Mouse (Mus musculus) layer of hippocampus, adult 8-10 months (tissue): ENCODE measurements around the gene Parva. TPM values are rescaled to one million over a fixed set of nuclear protein-coding genes. Genes with fewer than 3 reads are reported as not detected.

Source experiments
- DNase-seq, 2 experiments: peaks; one replicate each; pipeline ENCODE4 v3.0.0; 2022; ENCODE audit warnings: low spot score in 2 of 2
- total RNA-seq, 4 experiments: library from RNA; stranded (reverse); gene quantifications; 2 replicates each; pipeline ENCODE4 v1.2.4; 2022

Parva gene
- 10 to 100 TPM; 46.5 to 50.9 (median 50.4) TPM for total RNA-seq

GRCm38 (mm10) chr7:112427357-112428157, at the start of gene Parva:
Parva (plus strand) TSS chr7:112427505.
- DNase-seq = peak; percentile 21 to 40

DNA sequence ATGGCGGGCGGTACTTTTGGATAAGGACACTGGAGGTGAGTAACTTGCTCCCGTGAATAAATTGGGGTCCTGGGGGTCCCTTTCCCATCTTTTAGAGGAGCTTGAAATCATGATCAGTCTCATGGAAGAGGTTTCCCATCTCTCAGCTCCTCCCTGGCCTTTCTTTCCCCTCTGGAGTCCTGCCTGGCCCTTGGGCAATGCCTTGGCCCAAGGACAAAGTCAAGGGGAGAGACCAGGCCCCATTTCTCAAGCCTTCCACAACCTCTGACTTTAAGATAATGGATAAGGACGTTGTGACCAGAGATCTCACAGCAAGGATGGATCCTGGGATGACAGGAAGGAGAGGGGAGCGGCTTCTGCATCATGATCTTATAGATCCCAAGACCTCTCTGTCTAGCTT, 49.2 kb upstream of the Parva start:
- DNase-seq = no peak

GRCm38 (mm10) chr7:112378476-112378875, 48.8 kb upstream of the Parva start:
- DNase-seq = peak; percentile 56 to 62

DNA sequence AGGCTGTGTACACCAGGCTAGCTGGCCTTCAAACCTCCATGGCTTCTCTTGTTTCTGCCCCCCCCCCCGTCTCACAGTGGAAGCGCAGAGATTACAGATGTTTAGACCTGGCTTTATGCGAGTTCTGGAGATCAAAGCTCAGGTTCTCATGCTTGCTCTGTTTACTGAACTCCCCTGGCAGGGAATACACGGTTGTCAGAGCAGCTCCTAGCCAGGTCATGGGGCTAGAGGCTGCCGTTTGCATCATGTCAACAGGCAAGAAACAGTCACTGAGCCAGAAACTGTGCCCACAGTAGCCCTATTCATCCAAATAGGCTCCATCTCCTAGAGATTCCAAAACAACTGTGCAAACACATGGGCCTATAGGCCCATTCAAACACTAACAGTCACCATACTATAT, 40.8 kb upstream of the Parva start:
- no peak for DNase-seq

GRCm38 (mm10) chr7:112387876-112388275, 39.4 kb upstream of the Parva start:
- no peak for DNase-seq

- DNase-seq = no peak
These were observed 38.9 kb upstream of the Parva start for GRCm38 (mm10) chr7:112388363-112388875.

DNA sequence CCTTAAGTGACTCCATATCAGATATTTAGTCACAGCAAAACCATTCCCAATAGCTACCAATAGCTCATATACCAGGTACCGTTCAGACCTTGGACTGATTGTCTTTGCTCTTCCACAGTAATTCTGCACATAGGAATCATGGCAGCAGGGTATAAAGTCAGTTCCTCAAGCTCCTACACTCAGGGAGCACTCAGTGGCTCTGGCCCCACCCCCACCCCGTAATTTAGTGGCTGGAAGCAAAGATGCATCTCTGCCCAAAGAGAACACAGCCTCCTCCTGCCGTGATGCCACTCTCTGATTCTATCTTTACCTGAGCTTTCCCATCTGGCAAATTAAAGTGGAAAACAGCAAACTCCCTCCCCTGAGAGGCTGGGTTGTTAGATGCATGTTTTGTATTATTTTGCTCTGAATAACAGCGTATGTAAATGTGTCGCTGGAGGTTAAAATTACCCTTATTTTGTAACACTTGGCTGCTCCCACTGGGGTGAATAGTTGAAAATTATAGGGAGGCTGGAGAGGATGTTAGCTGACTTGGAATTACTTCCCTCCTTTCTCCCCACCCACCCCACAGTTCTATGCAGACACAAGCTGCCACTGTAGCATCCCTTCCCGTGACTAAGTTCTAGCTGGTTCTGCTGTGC, 37.6 kb upstream of the Parva start:
- no peak for DNase-seq

DNA sequence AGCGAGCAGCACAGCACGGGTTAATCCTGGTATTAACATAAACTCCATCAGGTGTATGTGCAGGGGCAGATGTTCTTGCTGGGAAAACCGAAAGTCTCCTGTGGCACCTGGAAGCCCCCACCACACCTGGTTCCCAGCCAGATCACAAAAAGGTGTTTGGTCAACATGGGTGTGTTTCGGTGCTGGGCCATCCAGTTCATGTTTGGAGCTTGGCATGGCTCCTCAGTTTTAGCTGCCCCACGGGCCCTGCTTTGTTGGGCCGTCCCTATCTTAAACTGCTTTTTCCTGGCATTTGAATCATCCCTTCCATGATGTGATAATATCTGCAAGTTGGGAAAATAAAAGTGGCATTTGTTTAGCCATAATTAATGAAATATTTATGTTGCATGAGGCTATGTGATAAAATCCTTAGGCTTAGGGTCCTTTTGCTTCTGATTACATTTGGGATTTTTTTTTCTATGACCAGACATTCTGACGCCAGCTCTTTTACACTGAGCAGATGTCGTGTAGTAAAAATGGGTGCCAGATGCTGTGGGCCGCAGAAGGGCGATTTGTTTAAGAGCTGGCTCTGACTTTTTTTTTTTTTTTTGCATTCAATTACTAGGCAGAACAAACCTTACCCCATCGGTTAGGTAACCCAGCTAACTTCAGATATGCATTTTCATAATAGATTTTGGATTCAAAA, 36.9 kb upstream of the Parva start:
- no peak for DNase-seq

DNA sequence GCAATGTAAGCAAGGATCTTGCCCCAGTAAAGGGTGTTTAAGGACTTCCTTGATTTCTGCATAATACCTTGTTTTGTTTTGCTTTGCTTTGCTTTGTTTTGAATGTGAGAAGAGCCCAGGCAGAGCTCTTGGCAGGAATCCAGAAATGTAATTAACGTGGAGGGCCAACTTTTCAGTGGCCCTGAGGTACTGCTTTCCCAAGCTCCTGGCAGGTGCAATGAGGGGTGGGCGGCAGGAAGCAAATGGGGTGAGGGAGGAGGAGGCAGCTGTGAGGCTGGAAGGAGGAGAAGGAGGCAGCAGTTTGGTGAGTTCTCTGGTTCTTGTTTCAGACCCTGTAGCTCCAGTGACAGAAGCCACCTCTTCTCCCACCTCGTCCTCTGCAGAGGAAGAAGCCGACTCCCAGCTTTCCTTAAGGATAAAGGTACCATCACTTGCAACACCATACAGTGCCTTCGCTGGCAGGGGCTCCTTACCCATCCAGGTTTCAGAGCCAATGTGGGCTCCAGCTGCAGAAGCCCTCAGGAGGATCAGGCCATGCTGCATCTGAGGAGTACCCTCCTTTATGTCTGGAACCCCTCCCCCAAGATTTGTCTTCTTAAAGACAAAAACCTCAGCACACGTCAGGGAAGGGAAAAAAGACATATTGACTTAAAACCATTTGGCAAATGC, 36.2 kb upstream of the Parva start:
- DNase-seq = no peak

DNA sequence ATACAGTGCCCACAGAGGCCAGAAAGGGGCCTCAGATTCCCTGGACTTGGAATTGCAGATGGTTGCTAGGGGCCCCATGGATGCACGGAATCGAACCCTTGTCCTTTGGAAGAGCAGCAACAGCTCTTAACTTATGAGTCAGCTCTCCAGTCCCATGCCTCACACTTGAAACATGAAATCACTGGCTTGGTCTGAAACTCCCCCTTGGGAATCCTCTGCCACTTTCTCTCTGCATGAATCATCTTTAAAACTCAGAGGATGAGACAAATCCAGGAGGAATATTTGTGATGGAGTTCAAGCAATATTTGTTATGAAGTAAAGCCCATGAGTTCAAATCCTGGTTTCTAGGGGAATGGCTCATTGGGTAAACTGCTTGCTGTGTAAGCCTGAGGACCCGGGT, 29.5 kb upstream of the Parva start:
- no peak for DNase-seq

GRCm38 (mm10) chr7:112399425-112400170, 27.7 kb upstream of the Parva start:
- no peak for DNase-seq

- peak; percentile 43 to 72 for DNase-seq
These were observed 27.1 kb upstream of the Parva start for GRCm38 (mm10) chr7:112400175-112400574.

DNA sequence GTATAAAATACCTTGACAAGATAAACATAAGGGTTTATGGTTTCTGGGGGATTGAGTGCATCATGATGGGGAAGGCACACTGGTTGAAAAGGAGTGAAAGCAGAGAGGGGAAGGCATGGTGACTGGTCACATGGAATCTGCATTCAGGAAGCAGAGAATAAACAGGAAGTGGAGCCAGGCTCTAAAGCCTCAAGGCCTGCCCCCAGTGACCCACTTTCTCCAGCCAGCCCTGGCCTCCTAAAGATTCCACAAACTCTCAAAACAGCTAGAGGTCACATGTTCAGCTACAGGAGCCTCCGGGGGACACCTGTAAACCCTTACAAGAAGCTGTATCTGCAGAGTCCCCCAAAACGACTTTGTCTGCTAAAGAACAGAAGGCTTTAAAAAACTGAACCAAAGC, 22.2 kb upstream of the Parva start:
- no peak for DNase-seq

- peak; percentile 24 to 33 for DNase-seq
These were observed 21.7 kb upstream of the Parva start for GRCm38 (mm10) chr7:112405578-112405977.

GRCm38 (mm10) chr7:112407597-112407996, 19.7 kb upstream of the Parva start:
- peak; percentile 21 to 69 for DNase-seq

DNA sequence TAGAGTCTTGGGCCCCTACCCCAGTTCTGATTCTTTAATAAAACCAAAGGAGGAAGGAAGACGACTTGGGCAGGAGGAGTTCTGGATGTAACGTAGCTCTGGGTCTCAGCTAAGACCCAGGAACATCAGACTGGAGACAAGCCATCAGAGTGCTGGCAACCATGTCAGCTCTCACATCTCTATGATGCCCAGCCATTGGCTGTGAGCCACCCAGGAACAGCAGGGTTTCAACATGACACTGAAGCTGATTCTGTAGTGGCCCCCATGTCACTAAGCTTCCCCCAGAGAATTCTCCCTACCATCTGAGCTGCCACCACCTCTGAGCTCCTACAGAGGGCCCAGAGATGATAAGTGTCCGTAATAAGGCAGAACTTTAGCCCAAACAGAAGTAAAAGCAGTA, 17.3 kb upstream of the Parva start:
- no peak for DNase-seq

DNA sequence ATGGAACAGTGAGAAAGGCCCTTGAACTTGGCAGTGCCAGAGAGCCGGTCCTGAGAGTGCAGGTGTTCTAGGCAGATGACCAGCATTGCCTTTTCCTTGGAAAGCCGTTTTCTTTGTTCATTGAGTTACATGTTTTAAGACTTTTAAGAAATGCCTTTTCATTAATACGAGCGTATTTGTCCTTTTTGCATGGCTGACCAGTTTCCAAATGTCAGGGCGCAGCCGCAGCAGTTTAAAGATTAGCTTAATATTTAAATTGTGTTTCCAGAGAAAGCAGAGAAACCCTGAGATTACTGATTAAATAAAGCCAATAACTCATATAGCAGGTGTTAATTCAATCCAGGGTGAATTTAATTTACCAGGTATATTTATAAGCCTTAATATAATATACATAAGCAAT, 14.0 kb upstream of the Parva start:
- DNase-seq = no peak

DNA sequence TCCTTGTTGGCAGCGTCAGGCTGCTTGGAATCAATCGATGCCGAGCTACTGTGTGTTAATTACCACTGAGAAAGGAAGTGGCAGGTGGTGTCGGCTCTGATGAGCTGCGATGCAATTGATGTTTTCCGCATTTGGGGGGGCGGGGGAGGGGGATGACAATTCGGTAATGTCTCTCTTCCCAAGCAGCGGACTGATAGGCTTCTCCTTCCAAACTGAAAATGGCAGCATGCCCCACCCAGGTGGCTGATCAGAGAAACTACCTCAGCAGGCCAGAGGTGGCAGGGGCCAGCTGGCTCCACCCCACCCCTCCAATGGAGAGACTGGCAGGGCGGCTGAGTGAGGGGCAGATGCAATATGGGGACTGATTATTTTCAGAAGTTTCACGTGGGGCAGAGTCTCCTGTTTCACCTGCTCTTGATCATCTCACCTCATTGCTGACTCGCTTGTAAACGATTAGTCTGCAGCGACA, 11.2 kb upstream of the Parva start:
- DNase-seq = no peak

- no peak for DNase-seq
These were observed 10.4 kb upstream of the Parva start for GRCm38 (mm10) chr7:112416730-112417513.

DNA sequence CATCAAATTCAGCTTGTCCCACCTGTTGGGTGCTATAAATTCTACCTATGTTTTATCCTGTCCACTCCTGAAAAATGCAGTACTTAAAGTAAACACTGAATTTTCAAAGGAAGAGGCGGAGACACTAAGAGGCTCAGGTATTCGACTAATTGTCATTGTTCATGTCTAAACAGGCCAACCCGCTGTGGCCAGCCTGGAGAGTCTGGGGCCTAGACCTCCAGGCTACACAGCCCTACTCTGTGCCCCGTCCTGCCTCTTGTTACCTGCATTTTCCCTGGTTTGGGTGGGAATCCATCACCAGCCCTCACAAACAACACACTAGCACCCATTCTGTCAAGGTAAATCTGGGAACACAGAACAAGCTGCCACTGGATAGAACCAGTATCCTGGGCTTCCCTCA, 9.7 kb upstream of the Parva start:
- no peak for DNase-seq
